Mouse (Mus musculus): ENCODE measurements around the gene Pir. TPM values are rescaled to one million over a fixed set of nuclear protein-coding genes. Genes with fewer than 3 reads are reported as not detected.

Pir gene
- polyA plus RNA-seq, 1 experiment from 2014 or later: 11.3 TPM

Other genes with a start within 250 kb of the Pir start
- 0.86 and 1.3 TPM in 2 replicates for gene Car5b, start 241.4 kb upstream of the Pir start, polyA plus RNA-seq (2014; fragmentation: Nextera tagmentation; extraction: Ambion mirVana)
- 35.9 and 36.7 TPM in 2 replicates for gene Siah1b, start 192.9 kb upstream of the Pir start, polyA plus RNA-seq (2014; fragmentation: Nextera tagmentation; extraction: Ambion mirVana)
- 29.7 and 31.0 TPM in 2 replicates for gene Cltrn, start 180.5 kb upstream of the Pir start, polyA plus RNA-seq (2014; fragmentation: Nextera tagmentation; extraction: Ambion mirVana)
- gene Ace2, start 130.0 kb upstream of the Pir start, polyA plus RNA-seq (2014; fragmentation: Nextera tagmentation; extraction: Ambion mirVana): 46.4 and 53.1 TPM in 2 replicates
- gene Bmx, start 11.2 kb upstream of the Pir start, polyA plus RNA-seq (2014; fragmentation: Nextera tagmentation; extraction: Ambion mirVana): 0.57 and 0.62 TPM in 2 replicates
- 16.0 and 19.3 TPM in 2 replicates for gene Vegfd, start 104.0 kb downstream of the Pir start, polyA plus RNA-seq (2014; fragmentation: Nextera tagmentation; extraction: Ambion mirVana)
- gene Piga, start 150.4 kb downstream of the Pir start, polyA plus RNA-seq (2014; fragmentation: Nextera tagmentation; extraction: Ambion mirVana): 8.5 and 14.2 TPM in 2 replicates
- not detected in 2 replicates for gene Asb11, start 167.6 kb downstream of the Pir start, polyA plus RNA-seq (2014; fragmentation: Nextera tagmentation; extraction: Ambion mirVana)
- gene Asb9, start 237.0 kb downstream of the Pir start, polyA plus RNA-seq (2014; fragmentation: Nextera tagmentation; extraction: Ambion mirVana): 7.4 and 10.9 TPM in 2 replicates

All from kidney, embryonic 14.5 days (tissue).